Comparison of ENCODE assay signal across 15 mouse cellular contexts in the genomic region with DNA sequence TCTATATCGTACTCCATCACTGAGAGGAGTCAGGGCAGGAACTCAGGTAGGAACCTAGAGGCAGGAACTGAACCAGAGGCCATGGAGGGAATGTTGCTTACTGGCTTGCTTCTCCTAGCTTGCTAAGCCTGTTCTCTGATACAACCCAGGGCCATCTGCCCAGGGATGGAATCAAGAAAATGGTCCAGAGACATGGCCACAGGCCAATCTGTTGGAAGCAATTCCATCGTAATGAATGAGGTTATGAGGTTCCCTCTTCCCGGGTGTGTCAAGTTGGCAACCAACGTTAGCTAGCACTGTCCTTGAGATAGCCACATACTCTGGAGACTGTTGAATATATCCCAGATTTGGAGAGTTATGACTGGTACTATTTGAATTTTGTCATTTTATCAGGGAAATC. TPM values are rescaled to one million over a fixed set of nuclear protein-coding genes. Genes with fewer than 3 reads are reported as not detected.
DNase-seq lines count a peak whose midpoint lies in the region; ATAC-seq and TF ChIP-seq lines count a peak whose summit lies in the region.
"Had no signal": no experiment of that assay in that cellular context is flagged by ENCODE, and none has a peak within 500 bp of the region (broad histone marks: within the 10 kb centered on the region; RNA-seq: fewer than 3 reads in every experiment).

No protein-coding gene starts in this region.

- peaks cover 4% of the 10 kb centered on the region; the same call in 1 of the 2 replicates for H3K4me1 ChIP-seq in liver, postnatal 0 days (ENCODE audit: insufficient read depth)
- no peaks in the 10 kb centered on the region for H3K4me1 ChIP-seq in liver, embryonic 12.5 days
- H3K4me1 ChIP-seq: embryonic facial prominence, embryonic 12.5 days; limb, embryonic 13.5 days; liver, embryonic 15.5 days had no signal

- no peaks in the 10 kb centered on the region for H3K9me3 ChIP-seq in liver, postnatal 0 days (ENCODE audit: low read length)
- H3K9me3 ChIP-seq in liver, embryonic 12.5 days (replicated peaks) = no peaks in the 10 kb centered on the region
- H3K9me3 ChIP-seq: embryonic facial prominence, embryonic 12.5 days; limb, embryonic 13.5 days; liver, embryonic 15.5 days had no signal

- ATAC-seq in liver, postnatal 0 days = no peak
- ATAC-seq in liver, embryonic 12.5 days = no peak
- ATAC-seq: forebrain, postnatal 0 days had no signal

- H3K36me3 ChIP-seq in liver, postnatal 0 days (replicated peaks; ENCODE audit: insufficient read depth, low read length) = no peaks in the 10 kb centered on the region
- no peaks in the 10 kb centered on the region for H3K36me3 ChIP-seq in liver, embryonic 12.5 days
- H3K36me3 ChIP-seq: embryonic facial prominence, embryonic 12.5 days; limb, embryonic 13.5 days; liver, embryonic 15.5 days had no signal

- H3K4me2 ChIP-seq in liver, postnatal 0 days (ENCODE audit: low read depth, low read length) = no peak overlapping the region
- H3K4me2 ChIP-seq in liver, embryonic 12.5 days = no peak overlapping the region
- H3K4me2 ChIP-seq: embryonic facial prominence, embryonic 12.5 days; heart, embryonic 11.5 days; limb, embryonic 13.5 days; liver, embryonic 15.5 days had no signal

- H3K27me3 ChIP-seq in liver, postnatal 0 days (ENCODE audit: insufficient read depth, low read length) = no peaks in the 10 kb centered on the region; the same call in 1 of the 2 replicates
- no peaks in the 10 kb centered on the region; the same call in none of the 2 replicates for H3K27me3 ChIP-seq in liver, embryonic 12.5 days (replicated peaks)
- H3K27me3 ChIP-seq: embryonic facial prominence, embryonic 12.5 days; limb, embryonic 13.5 days; liver, embryonic 15.5 days had no signal

- TF ChIP-seq CTCF in liver, postnatal 0 days (IDR thresholded peaks at IDR 0.05; ENCODE audit: low read depth) = no peak

- H3K9ac ChIP-seq in liver, postnatal 0 days (replicated peaks) = no peak overlapping the region
- H3K9ac ChIP-seq in liver, embryonic 12.5 days = no peak overlapping the region
- H3K9ac ChIP-seq: embryonic facial prominence, embryonic 12.5 days; forebrain, postnatal 0 days; limb, embryonic 13.5 days; liver, embryonic 15.5 days had no signal

- H3K4me3 ChIP-seq in liver, postnatal 0 days (ENCODE audit: low read depth, low read length) = no peak overlapping the region
- no peak overlapping the region for H3K4me3 ChIP-seq in liver, embryonic 12.5 days
- H3K4me3 ChIP-seq: embryonic facial prominence, embryonic 12.5 days; limb, embryonic 13.5 days; liver, embryonic 15.5 days had no signal

- no peak for TF ChIP-seq EP300 in liver, postnatal 0 days (IDR thresholded peaks at IDR 0.05; ENCODE audit: low read depth)

- DNase-seq in adrenal gland, postnatal 36 days = peak; percentile 9 to 10
- no peak for DNase-seq in adrenal gland, postnatal 10 days
- DNase-seq in liver, postnatal 0 days = no peak
- peak; percentile 7 for DNase-seq in Muller cell, postnatal 12 days (ENCODE audit: inconsistent ontology term)
- DNase-seq in gastrocnemius, postnatal 25 days = peak; percentile 36
- DNase-seq in right cerebral cortex, adult 2 months (ENCODE audit: low spot score in 2 of 2) = no peak
- DNase-seq in ovary, postnatal 36 days (ENCODE audit: low spot score) = no peak
- DNase-seq: cerebellum, adult 11-12 months; forebrain, postnatal 0 days; kidney, postnatal 14 days had no signal

- 54% methylated on average over 4 of the region's 4 CpGs for WGBS in liver, postnatal 0 days (ENCODE audit: insufficient replicate concordance)
- WGBS in liver, embryonic 12.5 days (ENCODE audit: insufficient replicate concordance) = 65% methylated on average over 4 of the region's 4 CpGs

- H3K27ac ChIP-seq in liver, postnatal 0 days (ENCODE audit: low read depth) = peak overlapping the region; percentile 44; the same call in 1 of the 2 replicates
- no peak overlapping the region for H3K27ac ChIP-seq in liver, embryonic 12.5 days
- H3K27ac ChIP-seq: embryonic facial prominence, embryonic 12.5 days; limb, embryonic 13.5 days had no signal

RNA-seq across cellular contexts. Expression of gene Scml4, which starts 37.0 kb away (rescaled TPM):
- 1 to 10 TPM; 2.4 to 4.1 TPM for total RNA-seq in adrenal gland, postnatal 36 days (2021)
- 1 to 10 TPM; 4.0 to 6.4 TPM for total RNA-seq in adrenal gland, postnatal 10 days (2021)
- polyA plus RNA-seq in liver, postnatal 0 days (2015; fragmentation: Nextera tagmentation; extraction: Ambion mirVana) = 0.43 and 0.49 TPM in 2 replicates
- 0.15 and 0.28 TPM in 2 replicates for polyA plus RNA-seq in liver, embryonic 12.5 days (2016; fragmentation: Nextera tagmentation; extraction: Ambion mirVana)
- total RNA-seq in gastrocnemius, postnatal 25 days (2021) = 1 to 10 TPM; 1.4 TPM

Comparison
In these comparisons a context has a peak if more than half of its experiments do, and no peak if none do; other contexts are left out.
1. DNase-seq: peak in adrenal gland, postnatal 36 days (2 of 2), Muller cell, postnatal 12 days (single experiment) and gastrocnemius, postnatal 25 days (single experiment); none in adrenal gland, postnatal 10 days (single experiment), liver, postnatal 0 days (single experiment), right cerebral cortex, adult 2 months (0 of 2) and ovary, postnatal 36 days (single experiment).